Mouse (Mus musculus) liver, adult 2 months (tissue): Measurements from ENCODE around the gene Irf6. TPM values are rescaled to one million over a fixed set of nuclear protein-coding genes. Genes with fewer than 3 reads are reported as not detected.
A peak's percentile ranks its signal among the peaks of the same experiment; 100 is the strongest.

ENCODE experiments used
- DNase-seq: peaks from one replicate; pipeline ENCODE4 v3.0.0-alpha.2; 2011; ENCODE audit warnings: low read depth, low spot score; ENCODE audit errors: extremely low read depth
- H3K27ac ChIP-seq: fragments of 200-500 bp; replicated peaks from 2 replicates; pipeline ENCODE4 v1.5.1; 2012; ENCODE audit warnings: low read depth, mild to moderate bottlenecking, control low read depth, inconsistent platforms, low read length; ENCODE audit not compliant: insufficient read depth
- H3K27me3 ChIP-seq: fragments of 200-500 bp; 2 replicates; pipeline ENCODE4 v1.6.1; 2012; ENCODE audit warnings: mild to moderate bottlenecking, moderate library complexity, low read length, inconsistent platforms; ENCODE audit not compliant: control insufficient read depth, insufficient read depth
- H3K36me3 ChIP-seq: fragments of 200-500 bp; 2 replicates; pipeline ENCODE4 v1.6.1; 2012; ENCODE audit warnings: low read length, inconsistent platforms; ENCODE audit not compliant: control insufficient read depth, insufficient read depth
- H3K4me1 ChIP-seq: fragments of 200-500 bp; 2 replicates; pipeline ENCODE4 v1.6.1; 2011; ENCODE audit warnings: low read length; ENCODE audit not compliant: control insufficient read depth, insufficient read depth
- H3K4me3 ChIP-seq: fragments of 200-500 bp; 2 replicates; pipeline ENCODE4 v1.5.1; 2011; ENCODE audit warnings: low read depth, mild to moderate bottlenecking, control low read depth, low read length, moderate library complexity; ENCODE audit not compliant: insufficient read depth
- H3K79me2 ChIP-seq: fragments of 200-500 bp; 2 replicates; pipeline ENCODE4 v1.6.1; 2012; ENCODE audit warnings: inconsistent platforms, mild to moderate bottlenecking, low read length, moderate library complexity; ENCODE audit not compliant: control insufficient read depth, insufficient read depth
- H3K9ac ChIP-seq: fragments of 200-500 bp; 2 replicates; pipeline ENCODE4 v1.6.1; 2012; ENCODE audit warnings: low read depth, mild to moderate bottlenecking, control low read depth, inconsistent platforms, low read length
- CTCF ChIP-seq: fragments of 200-500 bp; IDR thresholded peaks from 2 replicates; pipeline ENCODE4 v1.5.1; 2011; ENCODE audit warnings: low read depth, low read length, control low read depth
- POLR2A ChIP-seq: fragments of 200-500 bp; IDR thresholded peaks from 2 replicates; pipeline ENCODE4 v1.6.1; 2011; ENCODE audit warnings: low read length, control low read depth; ENCODE audit not compliant: insufficient read depth; ENCODE audit errors: extremely low read depth
- WGBS: fragments of 180-500 bp; shearing (Covaris S2); methylation state at CpG from one replicate; pipeline ENCODE4 v1.1.7; 2018; 5-methylcytosine and 5-hydroxymethylcytosine counted together
- polyA plus RNA-seq: library from polyadenylated mRNA; depleted of rRNA; stranded (reverse); fragments of >200 nt; gene quantifications from 2 replicates; pipeline ENCODE4 v1.2.3, GENCODE M21; 2012; rRNA removed
- total RNA-seq: library from RNA; depleted of rRNA; stranded (reverse); fragments of >200 nt; gene quantifications from 2 replicates; pipeline ENCODE4 v1.2.3, GENCODE M21; 2014; rRNA removed

Irf6 gene
- total RNA-seq = 33.4 and 38.0 TPM in 2 replicates
- 42.5 and 56.0 TPM in 2 replicates for polyA plus RNA-seq

DNA sequence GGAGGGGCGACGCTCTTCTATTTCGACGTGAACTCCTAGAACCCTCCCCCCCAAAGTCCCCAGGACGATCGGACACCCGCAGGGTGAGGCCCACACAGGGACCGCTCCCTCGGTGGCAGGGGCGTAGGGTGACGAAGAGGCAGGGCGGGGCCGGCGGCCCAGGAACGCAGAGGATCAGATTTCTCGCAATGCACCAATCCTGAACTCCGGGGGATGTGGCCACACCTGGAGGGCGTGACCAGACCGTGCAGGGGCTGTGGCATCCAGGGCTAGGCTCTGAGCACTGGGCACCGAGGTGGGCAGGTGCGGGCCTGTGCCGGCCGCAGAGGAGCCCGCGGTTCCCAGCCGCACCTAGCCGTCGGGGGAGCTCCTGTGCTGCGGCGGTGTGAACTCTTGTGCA is at the start of gene Irf6:
Gene Irf6 (plus strand): TSS at position 240 of the 400 bp plus-strand sequence.
- Histone ChIP-seq H3K4me3 (peak within 1 kb of the TSS; percentile 87), H3K27ac (peak within 1 kb of the TSS; percentile 67), H3K79me2 (peaks cover 13% of the 10 kb centered on the region; the same call in 1 of the 2 replicates), H3K9ac (peak within 1 kb of the TSS; percentile 91), H3K27me3 (no peaks in the 10 kb centered on the region), H3K36me3 (no peaks in the 10 kb centered on the region), H3K4me1 (peaks cover 18% of the 10 kb centered on the region)
- 3% methylated on average over 30 of the region's 30 CpGs for WGBS
- peak; percentile 87 for DNase-seq
- TF ChIP-seq CTCF (no peak), POLR2A (peak; percentile 95)

DNA sequence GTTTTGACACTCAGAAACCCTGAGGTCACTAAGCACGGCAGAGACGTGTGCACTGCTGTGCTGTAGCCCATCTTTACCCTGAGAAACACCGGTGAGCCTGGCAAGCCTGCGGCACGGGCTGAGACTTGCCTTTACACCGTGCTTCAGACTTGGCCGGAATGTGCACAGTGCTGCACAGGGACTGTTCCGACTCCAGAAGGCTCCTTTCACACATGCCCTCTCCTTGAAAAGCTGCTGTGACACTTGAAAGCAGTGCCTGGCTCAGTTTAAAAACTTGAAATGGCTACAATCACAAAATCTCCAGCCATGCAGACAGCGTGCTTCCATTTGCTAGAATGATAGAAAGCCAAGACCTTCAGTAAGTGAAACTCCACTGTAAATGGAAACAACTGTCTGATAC is 40.8 kb upstream of the Irf6 start:
- TF ChIP-seq CTCF = no peak
- no peak for TF ChIP-seq POLR2A
- Histone ChIP-seq H3K4me3 (no peak overlapping the region), H3K27me3 (no peaks in the 10 kb centered on the region), H3K27ac (no peak overlapping the region), H3K79me2 (no peaks in the 10 kb centered on the region), H3K9ac (no peak overlapping the region), H3K4me1 (no peaks in the 10 kb centered on the region), H3K36me3 (peaks cover 55% of the 10 kb centered on the region)
- no peak for DNase-seq
- 95% methylated on average over 9 of the region's 9 CpGs for WGBS

DNA sequence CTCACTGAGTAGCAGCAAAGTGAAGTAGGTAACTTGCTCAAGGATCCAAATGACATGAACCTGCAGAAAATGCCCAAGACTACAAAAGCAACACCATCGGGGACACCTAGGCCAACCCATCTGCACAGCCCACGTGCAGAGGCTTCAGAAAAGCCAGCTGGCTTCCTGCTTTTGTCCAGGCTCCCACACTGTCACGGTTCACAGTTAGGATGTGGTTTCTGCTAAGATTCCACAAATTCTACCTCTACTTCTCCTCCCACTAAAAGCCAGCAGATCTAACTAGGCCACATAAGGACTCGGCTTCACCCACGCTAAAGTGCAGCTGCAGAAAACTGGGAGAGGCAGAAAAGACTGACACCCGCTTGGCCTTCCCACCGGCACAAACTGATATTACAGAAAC is 30.1 kb upstream of the Irf6 start:
- Histone ChIP-seq H3K79me2 (no peaks in the 10 kb centered on the region), H3K4me3 (no peak overlapping the region), H3K9ac (no peak overlapping the region), H3K36me3 (peaks cover 54% of the 10 kb centered on the region), H3K4me1 (no peaks in the 10 kb centered on the region), H3K27ac (no peak overlapping the region), H3K27me3 (no peaks in the 10 kb centered on the region)
- TF ChIP-seq POLR2A = no peak
- TF ChIP-seq CTCF = no peak
- DNase-seq = no peak
- WGBS = 90% methylated on average over 7 of the region's 7 CpGs

DNA sequence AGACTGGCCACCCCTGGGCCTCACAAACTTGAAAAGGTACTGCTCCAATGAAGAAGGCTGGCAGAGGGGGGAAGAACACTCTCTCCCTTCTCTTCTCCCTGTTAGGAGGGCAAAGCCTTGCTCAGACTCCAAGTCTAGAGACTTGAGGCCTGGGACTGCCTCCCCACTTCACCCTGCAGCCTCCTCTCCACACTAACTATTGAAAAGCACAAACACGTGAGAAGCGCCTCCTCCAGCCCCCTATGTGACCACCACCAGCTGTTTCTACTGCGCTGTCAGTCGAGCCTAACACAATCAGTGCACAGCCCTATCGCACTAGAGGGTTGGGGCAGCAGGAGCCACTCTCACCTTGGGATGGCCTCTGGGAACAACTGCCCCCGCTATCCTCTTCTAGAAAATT is 29.6 kb upstream of the Irf6 start:
- DNase-seq = no peak
- Histone ChIP-seq H3K4me1 (no peaks in the 10 kb centered on the region), H3K4me3 (no peak overlapping the region), H3K79me2 (no peaks in the 10 kb centered on the region), H3K36me3 (peaks cover 49% of the 10 kb centered on the region), H3K9ac (no peak overlapping the region), H3K27ac (no peak overlapping the region), H3K27me3 (no peaks in the 10 kb centered on the region)
- no peak for TF ChIP-seq CTCF
- no peak for TF ChIP-seq POLR2A
- 94% methylated on average over 6 of the region's 6 CpGs for WGBS

DNA sequence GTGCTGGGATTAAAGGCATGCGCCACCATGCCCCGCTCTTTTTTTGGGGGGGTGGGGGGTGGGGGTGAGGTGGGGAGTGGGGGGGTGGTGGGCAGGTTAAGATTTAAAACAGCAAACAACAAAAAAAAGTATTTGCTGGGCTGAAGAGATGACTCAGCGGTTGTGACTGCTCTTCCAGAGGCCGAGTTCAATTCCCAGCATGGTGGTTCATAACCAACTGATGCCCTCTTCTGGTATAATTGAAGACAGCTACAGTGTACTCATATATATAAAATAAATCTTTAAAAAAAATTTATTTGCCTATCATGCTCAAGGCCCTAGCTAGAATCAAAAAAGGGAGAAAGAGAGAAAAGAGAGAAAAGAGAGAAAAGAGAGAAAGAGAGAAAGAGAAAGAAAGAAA is 27.1 kb upstream of the Irf6 start:
- Histone ChIP-seq H3K9ac (no peak overlapping the region), H3K4me3 (no peak overlapping the region), H3K4me1 (peaks cover 3% of the 10 kb centered on the region; the same call in 1 of the 2 replicates), H3K36me3 (peaks cover 27% of the 10 kb centered on the region), H3K79me2 (peaks cover 3% of the 10 kb centered on the region; the same call in 1 of the 2 replicates), H3K27me3 (no peaks in the 10 kb centered on the region), H3K27ac (no peak overlapping the region)
- peak; percentile 13 for DNase-seq
- TF ChIP-seq CTCF (no peak), POLR2A (no peak)
- 71% methylated on average over 4 of the region's 4 CpGs for WGBS

DNA sequence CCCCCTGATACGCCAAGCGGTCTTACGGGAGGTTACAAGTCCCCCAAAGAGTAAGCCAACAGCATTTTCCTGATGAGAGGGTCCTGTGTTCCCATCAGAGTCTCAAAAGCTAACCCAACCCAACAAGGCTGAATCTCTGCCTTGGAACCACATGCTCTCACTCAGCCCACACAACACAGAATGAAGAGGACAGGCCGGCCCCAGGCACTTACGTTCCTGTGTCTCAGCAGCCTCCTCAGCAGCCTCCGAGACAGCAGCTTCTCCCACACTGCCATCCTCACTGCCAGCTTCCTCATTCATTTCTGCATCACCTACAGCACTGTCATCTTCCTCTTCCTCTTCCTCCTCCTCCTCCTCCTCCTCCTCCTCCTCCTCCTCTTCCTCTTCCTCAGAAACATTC is 24.9 kb upstream of the Irf6 start:
- no peak overlapping the region for H3K4me3 ChIP-seq
- WGBS = 91% methylated on average over 6 of the region's 6 CpGs

More for the DNA sequence above, 24.9 kb upstream of the Irf6 start:
- Histone ChIP-seq H3K4me1 (peaks cover 3% of the 10 kb centered on the region; the same call in 1 of the 2 replicates), H3K9ac (no peak overlapping the region), H3K79me2 (peaks cover 3% of the 10 kb centered on the region; the same call in 1 of the 2 replicates), H3K27me3 (no peaks in the 10 kb centered on the region), H3K36me3 (peaks cover 11% of the 10 kb centered on the region), H3K27ac (no peak overlapping the region)
- no peak for DNase-seq
- no peak for TF ChIP-seq CTCF
- no peak for TF ChIP-seq POLR2A
